9 mouse cellular contexts compared by ENCODE assay signal in genomic region chr19:9836581-9837340, GRCm38 (mm10). TPM values are rescaled to one million over a fixed set of nuclear protein-coding genes. Genes with fewer than 3 reads are reported as not detected.
DNase-seq lines count a peak whose midpoint lies in the region; ATAC-seq lines count a peak whose summit lies in the region.
"Not testable (repeated sequence)": the region's sequence is repeated elsewhere in the genome, so short reads cannot be mapped to it uniquely, and the experiment has no call there.
"Had no signal": no experiment of that assay in that cellular context is flagged by ENCODE, and none has a peak within 500 bp of the region (broad histone marks: within the 10 kb centered on the region; RNA-seq: fewer than 3 reads in every experiment).

No protein-coding gene starts in this region.

- DNase-seq in adrenal gland, adult (ENCODE audit: inconsistent age in 2 of 2, low spot score in 1 of 2): peak; percentile 46 to 79
- DNase-seq in heart, adult 11 months: peak; percentile 91
- peak; percentile 25 to 64 for DNase-seq in layer of hippocampus, postnatal 25 days (ENCODE audit: extremely low spot score in 1 of 2, low spot score in 1 of 2)
- DNase-seq in ovary, adult 18-20 months (ENCODE audit: low spot score): peak; percentile 15
- DNase-seq in thymus, postnatal 14 days: peak; percentile 47

- peak; percentile 64 for ATAC-seq in embryonic facial prominence, embryonic 12.5 days (ENCODE audit: insufficient number of reproducible peaks, insufficient read depth, low FRiP score, low TSS enrichment)
- ATAC-seq in inflammation-experienced regulatory T-cells, adult 6 months: peak; percentile 50
- peak; percentile 88; the same call in 1 of the 2 replicates for ATAC-seq in lung, embryonic 15.5 days (ENCODE audit: borderline replicate concordance, extremely low read depth, low FRiP score, low TSS enrichment)

- not testable (repeated sequence) for H3K4me1 ChIP-seq in embryonic facial prominence, embryonic 12.5 days; lung, embryonic 15.5 days

- H3K4me2 ChIP-seq in embryonic facial prominence, embryonic 12.5 days (replicated peaks): peak overlapping the region; percentile 17; the same call in 1 of the 2 replicates
- peak overlapping the region; percentile 40 for H3K4me2 ChIP-seq in lung, embryonic 15.5 days

- not testable (repeated sequence) for H3K27ac ChIP-seq in embryonic facial prominence, embryonic 12.5 days
- H3K27ac ChIP-seq in lung, embryonic 15.5 days: peak overlapping the region; percentile 61; the same call in 1 of the 2 replicates

- H3K9ac ChIP-seq in embryonic facial prominence, embryonic 12.5 days; lung, embryonic 15.5 days: not testable (repeated sequence)

- not testable (repeated sequence) for H3K27me3 ChIP-seq in embryonic facial prominence, embryonic 12.5 days; lung, embryonic 15.5 days

- H3K9me3 ChIP-seq in embryonic facial prominence, embryonic 12.5 days; lung, embryonic 15.5 days: not testable (repeated sequence)

- 22% methylated on average over 20 of the region's 21 CpGs for WGBS in embryonic facial prominence, embryonic 12.5 days
- 11% methylated on average over 19 of the region's 21 CpGs for WGBS in lung, embryonic 15.5 days

- not testable (repeated sequence) for H3K36me3 ChIP-seq in embryonic facial prominence, embryonic 12.5 days; lung, embryonic 15.5 days

- peak overlapping the region; percentile 25; the same call in 1 of the 2 replicates for H3K4me3 ChIP-seq in embryonic facial prominence, embryonic 12.5 days
- peak overlapping the region; percentile 36 for H3K4me3 ChIP-seq in lung, embryonic 15.5 days

RNA-seq across cellular contexts. Expression of gene Scgb2a2, which starts 10.6 kb away (rescaled TPM):
- not detected in 2 replicates for polyA plus RNA-seq in embryonic facial prominence, embryonic 12.5 days (2016; fragmentation: Nextera tagmentation; extraction: Ambion mirVana)
- polyA plus RNA-seq in inflammation-experienced regulatory T-cells, adult 6 months (2017; shearing (Covaris generic)): not detected
- total RNA-seq in layer of hippocampus, postnatal 25 days (2021): not detected
- polyA plus RNA-seq in lung, embryonic 15.5 days (2015; fragmentation: Nextera tagmentation; extraction: Ambion mirVana): not detected in 2 replicates
- total RNA-seq: neutrophil, adult 5-6 weeks had no signal

Comparison
In these comparisons a context has a peak if more than half of its experiments do, and no peak if none do; other contexts are left out.
1. DNase-seq: peak in every context shown above with its lines; median percentile 91 in heart, adult 11 months; 62 in adrenal gland, adult; 47 in thymus, postnatal 14 days; 44 in layer of hippocampus, postnatal 25 days; 15 in ovary, adult 18-20 months.